Mouse (Mus musculus) B cell, adult 67 days (primary cell): ENCODE data around the gene Shq1. TPM values are rescaled to one million over a fixed set of nuclear protein-coding genes. Genes with fewer than 3 reads are reported as not detected.

ENCODE experiments used
- total RNA-seq, 2 experiments: library from RNA; stranded (reverse); gene quantifications; 4 replicates each; pipeline ENCODE4 v1.2.4; 2023

The Shq1 gene
- total RNA-seq, result 1 to 10 TPM; 6.2 to 6.5 TPM

DNA sequence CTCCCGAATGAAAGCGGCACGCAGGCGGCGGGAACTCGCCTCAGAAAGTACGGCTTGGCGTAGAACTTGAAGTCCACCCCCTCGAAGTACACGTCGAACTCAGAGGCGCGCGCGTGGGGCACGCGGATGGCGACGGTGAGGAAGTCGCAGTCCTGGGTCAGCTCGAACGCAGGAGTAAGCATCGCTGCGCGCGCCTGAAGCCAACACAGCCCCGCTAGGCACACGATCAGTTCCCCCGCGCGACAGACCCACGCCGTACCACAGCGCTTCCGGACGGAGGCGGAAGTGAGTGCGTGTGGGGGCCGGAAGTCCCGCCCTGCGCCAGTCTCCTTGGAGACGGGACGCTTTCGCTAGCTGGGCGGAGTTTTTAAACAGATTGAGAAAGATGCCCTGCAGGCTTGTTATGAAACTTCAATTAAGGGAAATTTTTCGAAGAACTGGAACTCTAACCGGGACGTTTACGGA is at the start of gene Shq1:
TSS of gene Shq1 (minus strand) at position 278 of the 465 bp plus-strand sequence.

DNA sequence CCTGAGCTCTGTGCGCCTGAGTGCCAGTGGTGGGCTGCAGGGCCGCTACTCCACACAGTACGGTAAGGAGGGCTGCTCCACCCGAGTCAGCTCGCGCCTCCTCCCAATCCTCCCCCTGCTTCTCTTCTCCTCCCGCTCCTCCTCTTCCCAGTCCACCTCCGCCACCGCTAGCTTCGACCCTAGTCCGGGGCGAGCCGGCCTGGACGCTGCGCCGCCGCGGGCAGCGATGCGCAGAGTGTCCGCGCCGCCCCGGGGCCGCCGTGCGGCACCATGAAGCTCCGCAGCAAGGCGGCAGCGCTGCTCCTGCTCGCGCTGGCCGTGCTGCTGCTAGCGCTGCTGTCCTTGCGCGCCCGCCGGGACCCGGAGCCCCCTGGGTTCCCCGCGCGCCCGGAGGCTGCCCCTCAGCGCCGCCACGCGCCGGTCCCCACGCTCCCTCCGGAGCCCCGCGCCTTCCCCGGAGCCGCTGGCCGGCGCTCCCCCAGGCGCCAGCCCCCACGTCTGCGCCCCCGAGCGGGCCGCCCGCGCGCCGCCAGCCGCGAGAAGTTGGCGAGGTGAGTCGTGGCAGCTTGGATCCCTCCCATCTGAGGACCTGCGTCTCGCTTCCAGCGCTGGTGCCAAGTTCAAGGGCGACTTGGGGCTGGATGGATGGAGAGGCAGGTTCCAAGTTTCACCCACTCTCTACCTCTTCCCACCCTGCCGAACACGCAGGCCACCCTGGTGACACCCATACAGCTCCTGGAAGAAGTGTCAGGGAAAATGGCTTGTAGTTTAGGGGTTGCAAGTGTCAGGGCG is 33.8 kb upstream of the Shq1 start, which contains the start of gene Gxylt2:
TSS of gene Gxylt2 (plus strand) at position 161 of the 792 bp plus-strand sequence.

Other genes with a start within 250 kb of the Shq1 start
- gene Gxylt2, start 33.6 kb upstream of the Shq1 start, total RNA-seq, result not detected
- gene Ppp4r2, start 162.5 kb upstream of the Shq1 start, total RNA-seq, result 10 to 100 TPM; 82.4 to 83.7 TPM